Mouse (Mus musculus): ENCODE data around the gene Gm39115.
"Not testable (repeated sequence)": the region's sequence is repeated elsewhere in the genome, so short reads cannot be mapped to it uniquely, and the experiment has no call there.

DNA sequence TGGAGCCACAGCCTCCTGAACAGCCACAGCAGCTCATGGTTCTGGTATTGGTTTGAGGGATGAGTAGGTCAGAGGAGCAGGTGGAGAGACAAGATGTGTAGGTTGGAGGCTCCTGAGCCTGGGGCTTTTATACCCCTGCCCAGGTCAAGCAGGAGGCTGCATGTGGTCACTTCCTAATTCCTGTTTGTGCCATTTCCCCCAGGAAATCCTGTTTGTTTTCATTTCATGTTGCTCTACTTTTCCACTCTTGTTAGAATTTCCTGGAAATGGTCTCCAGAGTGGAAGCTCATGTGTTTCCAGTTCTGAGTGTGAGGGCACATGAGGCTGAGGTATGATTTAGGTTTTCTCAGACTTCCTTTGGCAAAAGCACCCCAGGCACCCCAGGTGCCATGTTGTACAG is 40.1 kb upstream of the Gm39115 start, which contains the start of gene Krtap5-2:
- not testable (repeated sequence) for TF ChIP-seq POLR2A (IDR thresholded peaks at IDR 0.05; ENCODE audit: low read depth, low read length); CTCF (conservative IDR thresholded peaks at IDR 0.05; ENCODE audit: insufficient read depth, insufficient read length, low read depth, low read length)

All from kidney, adult 2 months (tissue).